Mouse (Mus musculus) kidney, embryonic 15.5 days (tissue): Measurements from ENCODE around the gene P4ha1. TPM values are rescaled to one million over a fixed set of nuclear protein-coding genes. Genes with fewer than 3 reads are reported as not detected.
A peak's percentile ranks its signal among the peaks of the same experiment; 100 is the strongest.

Experiments
- ATAC-seq: fragments of 200-750 bp; cut with Nextera tagmentation; replicated peaks from 2 replicates; pipeline ENCODE4 v1.8.0; 2017; ENCODE audit warnings: moderate TSS enrichment; ENCODE audit not compliant: low FRiP score
- H3K27ac ChIP-seq: fragments of 300-500 bp; sonication (generic); 2 replicates; pipeline ENCODE4 v1.5.1; 2015; ENCODE audit warnings: mild to moderate bottlenecking, inconsistent platforms
- H3K27me3 ChIP-seq: fragments of 300-500 bp; sonication (generic); 2 replicates; pipeline ENCODE4 v1.6.1; 2015; ENCODE audit warnings: inconsistent platforms
- H3K36me3 ChIP-seq: fragments of 300-500 bp; sonication (generic); 2 replicates; pipeline ENCODE4 v1.6.1; 2015; ENCODE audit warnings: inconsistent platforms
- H3K4me1 ChIP-seq: fragments of 300-500 bp; sonication (generic); 2 replicates; pipeline ENCODE4 v1.6.1; 2015; ENCODE audit warnings: inconsistent platforms
- H3K4me2 ChIP-seq: fragments of 300-500 bp; sonication (generic); 2 replicates; pipeline ENCODE4 v1.6.1; 2015; ENCODE audit warnings: moderate library complexity, mild to moderate bottlenecking, inconsistent platforms
- H3K4me3 ChIP-seq: fragments of 300-500 bp; sonication (generic); replicated peaks from 2 replicates; pipeline ENCODE4 v1.5.1; 2015; ENCODE audit warnings: mild to moderate bottlenecking, inconsistent platforms
- H3K9ac ChIP-seq: fragments of 300-500 bp; sonication (generic); 2 replicates; pipeline ENCODE4 v1.6.1; 2015; ENCODE audit warnings: mild to moderate bottlenecking, inconsistent platforms
- H3K9me3 ChIP-seq: fragments of 300-500 bp; sonication (generic); replicated peaks from 2 replicates; pipeline ENCODE4 v1.6.1; 2016; ENCODE audit warnings: inconsistent platforms
- WGBS: fragments of 180-500 bp; shearing (Covaris S2); methylation state at CpG from one replicate; pipeline ENCODE4 v1.1.7; 2015; ENCODE audit warnings: mixed read lengths; 5-methylcytosine and 5-hydroxymethylcytosine counted together
- polyA plus RNA-seq: library from polyadenylated mRNA; unstranded; fragments of >200 nt; fragmentation: Nextera tagmentation; extraction: Ambion mirVana; gene quantifications from 2 replicates; pipeline ENCODE4 v1.2.1, GENCODE M21; 2015

The P4ha1 gene
- polyA plus RNA-seq = 68.4 TPM in 2 replicates

GRCm38 (mm10) chr10:59323100-59323487 is at the start of gene P4ha1:
P4ha1 (plus strand) TSS chr10:59323296.
- WGBS = 1% methylated on average over 39 of the region's 39 CpGs
- peak within 1 kb of the TSS; percentile 80 for H3K9ac ChIP-seq
- peak within 1 kb of the TSS; percentile 86 for H3K4me2 ChIP-seq
- peaks cover 24% of the 10 kb centered on the region for H3K4me1 ChIP-seq
- no peaks in the 10 kb centered on the region for H3K9me3 ChIP-seq
- no peaks in the 10 kb centered on the region for H3K27me3 ChIP-seq
- H3K36me3 ChIP-seq = no peaks in the 10 kb centered on the region
- peak within 1 kb of the TSS; percentile 76 for H3K4me3 ChIP-seq
- H3K27ac ChIP-seq = peak within 1 kb of the TSS; percentile 97
- peak; percentile 99 for ATAC-seq

GRCm38 (mm10) chr10:59275745-59276144 is 47.4 kb upstream of the P4ha1 start:
- WGBS = 85% methylated on average over 5 of the region's 5 CpGs

GRCm38 (mm10) chr10:59277116-59277515 is 46.0 kb upstream of the P4ha1 start:
- H3K9me3 ChIP-seq = no peaks in the 10 kb centered on the region
- no peaks in the 10 kb centered on the region for H3K27me3 ChIP-seq
- H3K9ac ChIP-seq = no peak overlapping the region
- H3K4me2 ChIP-seq = peak overlapping the region; percentile 43
- peak; percentile 62 for ATAC-seq
- no peak overlapping the region for H3K4me3 ChIP-seq
- H3K36me3 ChIP-seq = no peaks in the 10 kb centered on the region
- H3K4me1 ChIP-seq = peaks cover 16% of the 10 kb centered on the region
- peak overlapping the region; percentile 14; the same call in 1 of the 2 replicates for H3K27ac ChIP-seq
- 24% methylated on average over 10 of the region's 10 CpGs for WGBS

More at GRCm38 (mm10) chr10:59275745-59276144, 47.4 kb upstream of the P4ha1 start:
- H3K4me2 ChIP-seq = no peak overlapping the region
- no peaks in the 10 kb centered on the region for H3K27me3 ChIP-seq
- no peak overlapping the region for H3K27ac ChIP-seq
- H3K9me3 ChIP-seq = no peaks in the 10 kb centered on the region
- no peaks in the 10 kb centered on the region for H3K36me3 ChIP-seq
- ATAC-seq = no peak
- H3K4me1 ChIP-seq = peaks cover 16% of the 10 kb centered on the region
- no peak overlapping the region for H3K9ac ChIP-seq
- no peak overlapping the region for H3K4me3 ChIP-seq

GRCm38 (mm10) chr10:59277729-59278475 is 45.2 kb upstream of the P4ha1 start:
- Histone ChIP-seq H3K4me1 (peaks cover 17% of the 10 kb centered on the region), H3K9me3 (no peaks in the 10 kb centered on the region), H3K4me3 (no peak overlapping the region), H3K27me3 (no peaks in the 10 kb centered on the region), H3K9ac (no peak overlapping the region), H3K27ac (no peak overlapping the region), H3K36me3 (no peaks in the 10 kb centered on the region), H3K4me2 (no peak overlapping the region)
- ATAC-seq = no peak
- 43% methylated on average over 5 of the region's 5 CpGs for WGBS

GRCm38 (mm10) chr10:59283164-59283563 is 39.9 kb upstream of the P4ha1 start:
- Histone ChIP-seq H3K27me3 (no peaks in the 10 kb centered on the region), H3K36me3 (no peaks in the 10 kb centered on the region), H3K27ac (no peak overlapping the region), H3K4me2 (no peak overlapping the region), H3K9ac (no peak overlapping the region), H3K9me3 (no peaks in the 10 kb centered on the region), H3K4me1 (0 out of 2 replicates have a peak, but pooled peaks cover 7% of the 10 kb centered on the region), H3K4me3 (no peak overlapping the region)
- ATAC-seq = no peak
- 79% methylated on average over 3 of the region's 3 CpGs for WGBS

- Histone ChIP-seq H3K9ac (no peak overlapping the region), H3K27me3 (no peaks in the 10 kb centered on the region), H3K4me1 (0 out of 2 replicates have a peak, but pooled peaks cover 7% of the 10 kb centered on the region), H3K4me2 (no peak overlapping the region), H3K4me3 (no peak overlapping the region), H3K36me3 (no peaks in the 10 kb centered on the region), H3K9me3 (no peaks in the 10 kb centered on the region), H3K27ac (no peak overlapping the region)
- 87% methylated on average over 1 of the region's 1 CpGs for WGBS
- ATAC-seq = no peak
Observed at GRCm38 (mm10) chr10:59283749-59284148, 39.3 kb upstream of the P4ha1 start.

GRCm38 (mm10) chr10:59285530-59285929 is 37.6 kb upstream of the P4ha1 start:
- H3K4me1 ChIP-seq = 0 out of 2 replicates have a peak, but pooled peaks cover 7% of the 10 kb centered on the region
- no peaks in the 10 kb centered on the region for H3K27me3 ChIP-seq
- H3K36me3 ChIP-seq = no peaks in the 10 kb centered on the region
- H3K9me3 ChIP-seq = no peaks in the 10 kb centered on the region
- 56% methylated on average over 5 of the region's 5 CpGs for WGBS
- peak; percentile 61; the same call in 1 of the 2 replicates for ATAC-seq
- H3K4me2 ChIP-seq = no peak overlapping the region
- H3K27ac ChIP-seq = 0 out of 2 replicates have a peak overlapping the region, but pooled peaks have one; percentile 39
- H3K9ac ChIP-seq = no peak overlapping the region
- no peak overlapping the region for H3K4me3 ChIP-seq

- ATAC-seq = no peak
- Histone ChIP-seq H3K36me3 (no peaks in the 10 kb centered on the region), H3K9me3 (no peaks in the 10 kb centered on the region), H3K27me3 (0 out of 2 replicates have a peak, but pooled peaks cover 2% of the 10 kb centered on the region), H3K4me2 (no peak overlapping the region), H3K4me1 (0 out of 2 replicates have a peak, but pooled peaks cover 5% of the 10 kb centered on the region), H3K9ac (no peak overlapping the region), H3K4me3 (no peak overlapping the region), H3K27ac (no peak overlapping the region)
- 62% methylated on average over 2 of the region's 2 CpGs for WGBS
Observed at GRCm38 (mm10) chr10:59287251-59287650, 35.8 kb upstream of the P4ha1 start.

GRCm38 (mm10) chr10:59287662-59288061 is 35.4 kb upstream of the P4ha1 start:
- Histone ChIP-seq H3K4me1 (0 out of 2 replicates have a peak, but pooled peaks cover 3% of the 10 kb centered on the region), H3K27me3 (0 out of 2 replicates have a peak, but pooled peaks cover 2% of the 10 kb centered on the region), H3K4me3 (no peak overlapping the region), H3K9ac (no peak overlapping the region), H3K9me3 (no peaks in the 10 kb centered on the region), H3K36me3 (no peaks in the 10 kb centered on the region), H3K27ac (no peak overlapping the region), H3K4me2 (no peak overlapping the region)
- 28% methylated on average over 3 of the region's 3 CpGs for WGBS
- ATAC-seq = no peak

- Histone ChIP-seq H3K4me1 (0 out of 2 replicates have a peak, but pooled peaks cover 3% of the 10 kb centered on the region), H3K9me3 (no peaks in the 10 kb centered on the region), H3K27me3 (0 out of 2 replicates have a peak, but pooled peaks cover 2% of the 10 kb centered on the region), H3K36me3 (no peaks in the 10 kb centered on the region), H3K4me3 (no peak overlapping the region), H3K9ac (no peak overlapping the region), H3K4me2 (no peak overlapping the region), H3K27ac (no peak overlapping the region)
- 64% methylated on average over 8 of the region's 8 CpGs for WGBS
- no peak for ATAC-seq
Observed at GRCm38 (mm10) chr10:59289062-59289461, 34.0 kb upstream of the P4ha1 start.

- no peak overlapping the region for H3K9ac ChIP-seq
- H3K4me1 ChIP-seq = no peaks in the 10 kb centered on the region
- H3K36me3 ChIP-seq = no peaks in the 10 kb centered on the region
- WGBS = 48% methylated on average over 3 of the region's 3 CpGs
- no peak overlapping the region for H3K4me3 ChIP-seq
- H3K9me3 ChIP-seq = no peaks in the 10 kb centered on the region
- ATAC-seq = 0 out of 2 replicates have a peak, but pooled peaks have one; percentile 12
- no peak overlapping the region for H3K27ac ChIP-seq
- 0 out of 2 replicates have a peak, but pooled peaks cover 2% of the 10 kb centered on the region for H3K27me3 ChIP-seq
- H3K4me2 ChIP-seq = no peak overlapping the region
Observed at GRCm38 (mm10) chr10:59291536-59291935, 31.6 kb upstream of the P4ha1 start.

- Histone ChIP-seq H3K4me3 (no peak overlapping the region), H3K9me3 (no peaks in the 10 kb centered on the region), H3K4me1 (no peaks in the 10 kb centered on the region), H3K36me3 (no peaks in the 10 kb centered on the region), H3K27me3 (0 out of 2 replicates have a peak, but pooled peaks cover 2% of the 10 kb centered on the region), H3K4me2 (no peak overlapping the region), H3K9ac (no peak overlapping the region), H3K27ac (no peak overlapping the region)
- no peak for ATAC-seq
- WGBS = 83% methylated on average over 7 of the region's 7 CpGs
Observed at GRCm38 (mm10) chr10:59292079-59292478, 31.0 kb upstream of the P4ha1 start.
